Mouse (Mus musculus) mouse trophoblast stem cell (cell line): ENCODE results near the gene Ddc.

Experiments used
- in situ Hi-C, 2 experiments: fragments of 300-500 bp; cut with MseI, MboI; formaldehyde crosslinking; loops; 2 replicates in 1 of 2; 3 replicates in 1 of 2; pipeline ENCODE4 v1.15.1; 2025

The Ddc gene

DNA sequence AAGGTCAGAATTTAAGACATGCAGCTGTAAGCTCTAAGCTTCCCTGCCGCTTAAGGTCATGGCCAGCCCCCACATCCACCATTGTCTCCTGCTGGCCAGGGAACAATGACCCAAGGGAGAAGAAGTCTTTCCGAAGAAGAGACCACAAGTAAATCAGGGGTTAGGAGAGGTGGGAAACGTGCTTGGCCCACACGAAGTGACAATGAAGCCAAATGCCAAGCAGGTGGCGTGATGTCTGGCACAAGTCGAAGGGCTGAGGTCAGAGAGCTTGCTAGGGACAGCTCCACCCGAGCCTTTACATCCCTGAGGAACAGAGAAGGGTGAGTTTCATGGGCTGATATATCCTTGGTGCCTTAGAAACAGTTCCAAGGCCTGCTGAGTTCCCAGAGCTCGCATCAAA is 52.9 kb downstream of the Ddc start:
- in situ Hi-C loops, result no loop called here

DNA sequence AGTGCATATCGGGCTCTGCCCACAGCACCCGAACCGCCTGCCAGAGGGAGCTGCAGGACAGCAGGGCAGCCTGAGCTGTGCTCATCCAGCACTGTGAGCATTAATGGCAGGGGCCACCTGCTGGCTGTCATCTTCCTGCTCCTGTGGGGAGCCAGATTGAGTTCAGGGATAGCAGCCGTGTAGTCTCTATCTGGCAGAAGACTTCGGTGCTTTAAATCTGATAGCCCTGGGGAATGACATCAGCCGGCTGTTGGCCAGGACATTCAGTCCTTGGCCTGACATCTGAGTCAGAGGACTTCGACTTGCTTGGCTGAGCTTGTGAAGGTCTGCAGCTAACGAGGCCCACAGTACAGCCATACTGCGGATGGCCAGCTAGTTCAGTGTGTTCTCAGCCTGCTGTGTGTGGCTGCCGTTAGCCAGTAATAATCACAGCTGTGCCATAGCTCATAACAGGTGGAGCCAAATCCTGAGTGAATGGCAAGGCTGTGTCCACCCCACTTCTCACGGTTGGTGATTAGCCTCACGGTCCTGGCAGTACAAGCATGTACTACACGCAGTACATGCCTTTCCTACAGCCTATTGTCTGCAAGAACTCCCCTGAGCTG is 53.5 kb downstream of the Ddc start:
- in situ Hi-C loops, result no loop called here

DNA sequence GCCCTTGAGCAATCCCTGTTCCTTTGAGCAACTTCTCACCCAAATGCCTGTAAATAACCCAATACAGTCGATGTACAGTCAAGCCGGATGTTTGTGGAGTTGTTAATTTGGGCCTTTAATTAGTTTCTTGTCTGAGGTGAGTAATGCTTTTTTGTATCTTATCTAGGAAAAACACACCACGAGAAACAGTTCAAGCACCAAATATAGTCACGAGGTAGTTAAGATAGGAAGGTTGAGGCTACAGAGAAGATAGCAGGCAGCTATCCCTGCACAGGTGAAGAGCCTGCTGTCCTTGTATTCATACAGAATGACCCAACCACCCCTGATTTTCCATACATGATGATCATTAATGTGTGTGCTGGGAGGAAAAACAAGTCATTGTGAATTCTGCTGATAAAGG is 56.4 kb downstream of the Ddc start:
- in situ Hi-C loops, result no loop called here

DNA sequence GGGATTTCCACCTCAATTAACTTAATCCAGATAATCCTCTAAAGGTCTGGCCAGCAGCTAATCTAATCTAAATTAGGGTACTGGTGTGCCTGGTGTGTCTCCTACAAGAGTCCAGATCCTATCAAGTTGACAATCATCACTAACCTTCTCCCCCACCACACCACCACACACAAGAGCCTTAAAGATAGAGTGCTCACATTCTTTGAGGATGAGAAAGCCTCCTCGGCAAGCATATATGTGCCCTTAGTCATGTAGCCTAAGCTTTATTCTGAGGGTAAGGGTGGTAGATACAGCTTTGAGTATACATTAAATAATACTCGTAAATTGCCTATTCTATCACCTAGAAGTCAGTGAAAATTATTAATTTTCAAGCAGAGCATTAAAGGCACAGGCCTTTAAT is 57.2 kb downstream of the Ddc start:
- in situ Hi-C loops, result no loop called here

DNA sequence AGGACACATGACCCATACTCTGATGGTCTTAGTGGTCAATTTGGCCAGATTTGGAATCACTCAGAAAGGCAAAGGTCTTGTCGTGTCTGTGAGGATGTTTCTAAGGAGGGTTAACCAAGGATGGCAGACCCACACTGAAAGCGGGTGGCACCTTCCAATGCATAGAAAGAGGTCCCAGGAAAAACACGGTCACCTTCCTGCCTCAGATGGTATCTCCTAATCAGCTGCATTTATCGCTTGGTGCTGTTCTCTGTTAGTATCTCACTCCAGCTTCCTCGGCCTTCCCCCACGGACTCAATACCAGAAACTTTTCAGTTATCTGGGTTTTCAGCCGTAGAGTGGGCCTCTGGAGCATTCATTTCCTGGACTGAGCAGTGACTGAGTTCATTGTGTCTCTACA is 58.1 kb downstream of the Ddc start:
- in situ Hi-C loops, result no loop called here

DNA sequence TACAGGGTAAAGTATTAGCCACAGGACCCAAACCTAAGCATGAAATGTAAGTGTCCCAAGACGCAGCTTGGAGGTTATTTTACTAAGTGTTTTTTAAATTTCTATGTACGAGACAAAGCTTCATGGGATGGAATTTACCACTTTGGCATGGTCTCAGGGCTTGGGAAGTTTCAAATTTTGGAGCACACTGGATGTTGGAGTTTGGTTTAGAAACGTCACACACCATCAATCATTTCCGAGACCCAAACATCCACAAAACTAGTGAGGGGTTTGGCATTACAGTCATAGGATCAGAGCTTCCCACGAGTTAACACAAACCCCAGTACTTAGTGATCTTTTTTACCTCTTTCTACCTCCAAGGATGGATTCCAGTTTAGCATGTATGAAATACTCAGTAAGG is 60.6 kb downstream of the Ddc start:
- in situ Hi-C loops, result no loop called here

DNA sequence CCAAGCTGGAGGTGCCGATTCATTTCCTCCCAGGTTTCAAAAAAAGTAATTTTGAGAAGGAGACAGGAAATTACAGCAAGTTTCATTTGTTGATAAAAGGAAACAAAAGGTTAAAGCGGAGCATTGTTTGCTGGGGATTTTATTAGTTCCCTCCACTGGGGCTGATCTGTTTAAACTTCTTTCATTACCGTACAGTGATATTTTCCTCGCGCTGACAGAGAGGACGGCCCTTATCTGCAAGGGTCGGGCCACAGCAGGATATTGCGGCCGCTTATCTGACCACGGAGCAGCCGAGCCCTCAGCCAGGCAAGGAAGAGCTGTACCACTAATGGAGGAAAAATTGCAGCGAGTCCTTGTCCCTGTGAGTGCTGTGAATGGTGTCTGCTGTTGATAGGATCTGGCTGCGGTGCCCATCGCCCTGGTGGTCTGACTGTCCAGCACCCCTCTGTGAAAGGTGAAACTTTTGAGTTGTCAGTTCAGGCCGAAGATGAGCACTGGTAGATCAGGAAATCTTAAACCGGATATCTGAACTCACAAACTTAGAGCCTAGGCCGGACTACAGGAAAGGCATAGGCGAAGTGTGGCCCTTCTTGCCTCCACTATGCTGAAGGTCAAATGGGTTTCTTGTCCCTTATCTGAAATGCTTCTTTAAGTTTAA is 61.1 kb downstream of the Ddc start:
- in situ Hi-C loops, result no loop called here

DNA sequence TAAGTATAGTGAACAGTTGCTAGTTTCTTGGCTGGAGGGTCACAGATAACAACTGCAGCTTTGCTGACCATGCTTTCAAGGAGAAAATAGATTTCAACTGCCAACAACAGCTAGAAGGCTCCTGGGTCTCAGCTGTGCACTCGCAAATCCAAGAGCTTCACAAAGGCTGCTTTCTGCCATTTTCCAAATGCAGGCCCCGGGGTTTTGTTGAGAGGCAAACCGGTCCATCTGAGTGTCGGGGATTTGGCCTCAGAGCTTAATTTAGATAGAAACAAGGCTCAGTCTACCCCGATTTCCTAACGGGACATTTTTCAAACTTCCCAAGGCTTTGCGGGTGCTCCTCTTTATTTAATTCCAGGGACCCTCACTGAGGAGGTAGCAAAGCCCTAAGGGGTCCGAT is 61.7 kb downstream of the Ddc start:
- in situ Hi-C loops, result no loop called here

DNA sequence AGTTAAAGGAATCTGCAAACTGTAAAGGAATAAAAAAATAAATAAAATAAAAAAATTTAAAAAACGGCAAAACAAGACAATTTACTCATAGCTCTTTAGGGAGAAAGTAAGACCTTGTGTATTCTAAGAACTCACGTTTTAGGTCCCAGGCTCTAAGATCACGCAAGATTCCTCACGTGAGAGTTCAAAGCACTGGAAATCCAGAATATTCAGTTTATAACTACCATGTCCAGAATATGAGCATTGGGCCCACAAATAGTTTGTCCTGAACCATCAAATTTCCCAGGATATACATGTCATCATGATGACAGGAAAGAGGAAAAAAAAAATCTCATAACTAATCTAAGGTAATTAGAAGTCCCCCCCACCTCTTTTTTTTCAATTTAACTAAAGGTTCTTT is 62.2 kb downstream of the Ddc start:
- in situ Hi-C loops, result no loop called here

DNA sequence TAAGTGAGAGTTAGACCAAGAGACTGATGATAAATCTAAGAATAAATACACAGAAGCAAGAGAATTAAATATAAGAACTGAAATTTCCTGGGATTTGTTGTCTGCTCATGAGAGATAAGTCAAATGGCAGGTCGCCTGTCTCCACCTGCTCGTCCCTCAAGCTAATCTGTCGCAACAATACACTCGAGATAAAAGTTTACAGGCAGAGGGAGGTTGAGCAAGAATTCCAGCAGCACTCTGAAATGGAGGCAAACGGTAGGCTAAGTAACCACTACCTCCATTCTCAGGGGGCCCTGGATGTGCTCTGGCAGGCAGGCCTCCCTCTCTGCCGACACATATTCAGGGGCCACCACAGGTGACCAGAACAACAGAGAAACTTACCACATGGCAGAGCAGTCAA is 62.6 kb downstream of the Ddc start:
- in situ Hi-C loops, result no loop called here

DNA sequence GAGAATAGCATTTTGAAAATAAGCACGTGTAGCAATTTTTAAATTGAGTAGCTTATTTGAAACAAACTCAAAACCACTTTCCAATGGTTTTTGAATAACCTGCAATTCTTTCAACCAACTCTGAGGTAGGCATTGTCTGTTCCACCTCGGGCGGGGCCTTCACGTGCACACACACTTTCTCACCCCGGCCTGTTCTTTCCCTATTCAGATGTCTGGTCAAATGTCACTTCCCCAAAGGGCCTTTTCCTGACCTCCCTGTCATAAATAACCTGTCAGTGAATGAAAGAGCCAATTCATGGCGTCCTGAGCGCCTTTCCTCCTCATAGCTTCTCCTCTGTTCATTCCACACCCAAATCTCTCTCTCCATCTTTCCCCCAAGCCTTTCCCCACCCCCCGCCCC is 64.8 kb downstream of the Ddc start:
- in situ Hi-C loops, result no loop called here

DNA sequence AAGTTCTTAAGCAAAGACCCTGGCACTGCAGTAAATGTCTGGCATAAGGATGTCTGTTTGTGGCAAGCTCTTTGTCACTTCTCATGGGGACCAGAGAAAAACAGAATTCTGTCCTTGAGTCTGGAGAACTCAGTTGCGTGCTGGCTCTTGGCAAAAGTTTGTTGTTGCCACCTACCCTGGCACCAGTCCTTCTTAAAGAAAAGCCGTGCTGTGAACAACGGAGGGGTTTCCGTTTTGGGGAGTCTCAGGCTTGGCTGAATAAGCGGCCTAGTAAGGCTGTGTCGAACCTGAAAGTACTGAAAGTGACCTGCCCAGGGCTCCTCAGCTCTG is 65.2 kb downstream of the Ddc start:
- in situ Hi-C loops, result no loop called here

DNA sequence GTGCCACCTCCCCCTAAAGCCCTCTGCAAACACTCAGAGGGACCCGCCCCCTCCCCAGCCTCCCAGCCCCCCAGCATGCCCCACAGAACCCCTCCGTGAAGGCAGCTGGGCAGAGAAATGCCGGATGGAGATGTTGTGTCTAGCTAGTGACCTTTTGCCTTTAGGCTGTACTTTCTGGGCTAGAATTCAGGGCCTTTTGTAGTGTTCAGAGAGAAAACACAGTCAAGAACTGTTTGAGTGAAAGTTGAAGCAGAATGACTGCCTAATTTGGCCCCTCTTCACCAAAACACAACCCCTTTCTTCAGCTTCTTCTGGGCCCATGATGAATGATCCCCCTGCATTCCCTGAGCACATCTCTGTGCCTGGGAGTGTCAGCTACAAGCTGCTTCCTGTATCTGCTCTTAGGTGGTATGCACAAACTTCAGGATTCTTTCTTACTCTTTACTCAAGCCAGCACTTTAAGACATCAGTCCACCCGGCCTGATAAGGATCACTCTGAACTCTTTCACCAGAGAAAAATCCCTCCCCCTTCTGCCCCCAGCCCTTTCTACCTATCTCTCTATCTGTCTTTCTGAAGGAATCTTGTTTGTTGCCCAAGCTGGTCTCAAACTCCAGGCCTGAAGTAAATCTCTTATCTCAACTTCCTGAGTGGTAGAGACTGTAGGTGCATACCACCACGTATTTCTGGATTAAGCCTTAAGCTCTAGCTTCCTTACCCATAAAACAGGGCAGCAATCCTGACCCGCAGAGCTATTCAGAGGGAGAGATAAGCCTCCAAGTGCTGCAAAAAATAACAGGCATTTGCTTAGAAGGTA is 65.8 kb downstream of the Ddc start:
- in situ Hi-C loops, result no loop called here

DNA sequence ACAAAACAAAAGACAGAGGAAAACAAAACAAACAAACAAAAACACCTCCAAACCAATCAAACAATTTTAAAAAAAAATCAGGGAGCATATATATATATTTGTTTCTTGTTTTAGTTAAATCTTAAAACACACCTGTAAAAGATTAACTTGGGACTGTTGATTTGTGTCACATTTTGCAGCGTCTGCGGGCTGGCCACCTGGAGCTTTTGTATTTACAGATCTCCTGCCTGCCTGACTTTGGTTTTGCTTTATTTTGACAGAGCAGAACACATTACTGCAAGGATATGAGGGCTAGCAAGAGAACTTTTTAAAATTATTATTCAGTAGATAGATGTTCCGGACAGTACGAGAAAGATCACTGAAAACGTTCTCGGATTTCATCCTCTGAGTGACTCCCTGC is 66.4 kb downstream of the Ddc start:
- in situ Hi-C loops, result no loop called here

DNA sequence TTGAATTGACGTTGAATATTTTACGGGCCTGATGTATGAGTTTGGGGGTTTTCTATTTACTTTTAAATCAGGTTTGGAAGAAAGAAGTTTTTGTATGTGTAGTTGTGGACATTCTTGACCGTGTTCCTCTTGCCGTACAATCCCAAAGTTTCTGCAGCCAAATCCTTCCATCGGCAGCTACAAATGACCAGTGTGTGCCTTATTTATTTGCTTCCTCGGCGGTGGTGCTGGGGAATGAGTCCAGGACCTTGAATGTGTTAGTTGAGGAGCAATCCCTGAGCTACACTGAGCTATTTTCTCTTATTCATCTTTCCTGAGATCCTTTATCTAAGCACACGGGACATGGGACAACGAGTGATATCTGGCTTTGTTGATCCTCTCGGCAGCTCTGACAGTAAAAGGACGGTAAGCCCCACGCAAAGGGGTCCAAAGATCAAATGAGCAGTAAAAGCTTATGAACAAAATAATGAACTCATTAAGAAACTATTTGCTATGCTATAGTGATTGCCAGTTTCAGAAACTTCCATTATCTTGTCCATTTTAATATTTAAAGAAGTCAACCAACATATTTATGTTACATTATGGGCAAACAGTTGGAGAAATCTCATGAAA is 67.0 kb downstream of the Ddc start:
- in situ Hi-C loops, result no loop called here

DNA sequence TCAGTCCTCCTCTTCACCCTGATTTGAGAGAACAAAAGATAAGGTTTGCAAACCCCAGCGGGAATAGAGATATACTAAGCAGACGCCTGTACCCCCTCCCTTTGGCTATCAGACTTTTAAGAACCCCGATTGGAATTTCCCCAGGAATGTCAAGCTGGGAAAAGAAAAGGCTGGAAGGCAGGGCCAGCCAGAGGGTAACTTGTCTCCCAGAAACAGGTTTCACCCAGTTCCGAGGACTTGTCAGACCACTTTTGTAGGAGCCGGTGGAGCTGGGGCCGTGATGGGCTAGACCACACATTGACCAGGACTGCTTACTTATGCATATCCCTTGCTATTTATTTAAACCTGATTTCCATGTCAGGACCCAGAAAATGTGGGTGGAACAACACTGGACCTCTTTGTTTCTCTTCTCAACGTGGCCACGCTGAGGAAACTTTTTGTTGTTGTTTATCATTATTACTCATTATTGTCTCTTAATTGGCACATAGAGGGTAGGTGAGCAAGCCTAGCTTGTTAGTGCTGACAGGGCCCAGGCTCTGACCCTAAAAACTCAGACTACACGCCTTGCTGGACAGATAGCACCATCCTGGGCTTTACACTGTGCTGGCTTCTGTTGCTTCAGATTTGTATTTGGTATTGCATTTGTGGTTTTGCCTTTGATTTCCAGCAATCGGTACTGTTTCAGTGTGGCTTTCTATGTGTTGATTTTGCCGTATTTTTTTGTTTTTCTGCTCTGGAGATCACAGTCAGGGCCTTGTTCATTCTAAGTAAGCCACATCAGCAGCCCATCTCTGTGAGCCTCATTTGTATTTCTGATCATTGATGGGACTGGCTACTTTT is 68.6 kb downstream of the Ddc start:
- in situ Hi-C loops, result loop anchor here in 1 of 2 experiments (5.0 kb wide), 1 partner anchor 83 kb away; no protein-coding TSS in a partner anchor

DNA sequence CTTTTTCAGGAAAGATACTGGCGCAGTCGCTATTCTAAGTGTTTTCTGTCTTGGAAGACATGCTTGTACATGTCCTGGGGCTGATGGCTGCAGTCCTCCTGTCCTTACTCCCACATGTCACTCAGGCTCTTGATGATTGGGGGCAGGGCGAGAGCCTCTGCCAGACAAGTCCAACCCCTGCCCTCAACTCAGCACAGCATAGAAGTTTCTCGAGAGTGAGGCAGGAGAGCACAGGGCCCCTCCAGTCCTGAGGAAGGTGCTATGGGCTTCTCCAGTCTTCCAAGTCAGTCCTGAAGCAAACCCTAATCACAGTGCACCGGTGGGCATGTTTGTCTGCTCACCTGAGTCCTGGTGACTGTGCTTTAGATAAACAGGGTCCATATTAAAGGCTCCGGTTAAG is 69.2 kb downstream of the Ddc start:
- in situ Hi-C loops, result loop anchor here in 1 of 2 experiments (5.0 kb wide), 1 partner anchor 84 kb away; no protein-coding TSS in a partner anchor

DNA sequence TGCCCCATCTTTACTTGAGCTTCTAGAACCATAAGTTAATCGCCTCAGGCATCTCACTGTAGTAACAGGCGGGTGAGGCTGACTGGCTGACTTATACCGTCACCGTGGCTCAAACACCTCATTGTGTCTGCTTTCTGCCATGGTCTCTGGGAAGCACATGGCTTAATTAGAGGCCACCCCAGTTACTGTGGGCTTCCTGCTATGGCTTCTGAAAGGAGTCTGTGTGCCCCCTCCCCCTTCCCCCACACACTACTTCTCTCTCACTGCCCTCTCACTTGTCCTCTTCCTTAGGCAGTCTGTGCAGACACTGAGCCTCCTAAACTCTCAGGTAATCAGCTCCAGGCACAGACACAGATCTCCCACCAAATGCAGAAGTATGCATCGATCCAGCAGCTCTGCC is 69.7 kb downstream of the Ddc start:
- in situ Hi-C loops, result loop anchor here in 1 of 2 experiments (5.0 kb wide), 1 partner anchor 84 kb away; no protein-coding TSS in a partner anchor

DNA sequence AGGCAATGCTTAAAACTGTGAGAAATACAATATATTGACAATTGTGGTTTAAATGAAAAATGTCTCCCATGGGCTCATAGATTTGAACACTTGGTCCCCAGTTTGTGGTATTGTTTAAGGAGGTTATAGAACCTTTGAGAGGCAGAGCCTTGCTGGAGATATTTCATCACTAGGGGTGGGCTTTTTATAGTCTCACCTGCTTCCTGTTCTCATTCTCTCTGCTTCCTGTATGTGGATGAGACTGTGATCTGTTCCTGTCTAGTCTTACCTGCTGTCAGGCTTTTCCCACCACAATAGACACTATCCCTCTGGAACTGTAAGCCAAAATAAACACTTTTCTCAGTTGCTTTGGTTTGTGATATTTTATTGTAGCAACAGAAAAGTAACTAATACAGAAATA is 71.5 kb downstream of the Ddc start:
- in situ Hi-C loops, result loop anchor here in 1 of 2 experiments (5.0 kb wide), 1 partner anchor 86 kb away; no protein-coding TSS in a partner anchor

DNA sequence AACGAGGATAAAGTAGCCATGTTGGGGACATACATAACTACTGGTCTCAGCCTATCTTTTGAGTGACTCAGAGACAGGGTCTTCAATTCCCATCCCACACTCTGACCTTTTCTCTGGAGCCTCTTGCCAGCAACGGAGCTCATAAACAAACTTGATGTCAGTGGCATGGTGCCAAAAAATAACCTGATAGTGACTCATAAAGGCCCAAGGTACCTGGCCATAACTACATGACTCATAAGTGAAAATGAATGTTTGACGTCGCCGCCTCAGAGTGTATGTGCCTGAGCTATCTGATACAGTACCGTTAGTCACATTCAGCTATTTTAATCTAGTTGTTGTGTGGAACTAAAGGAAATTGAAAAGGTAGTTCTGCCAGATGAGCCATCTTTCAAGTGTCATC is 72.3 kb downstream of the Ddc start:
- in situ Hi-C loops, result loop anchor here in 1 of 2 experiments (5.0 kb wide), 1 partner anchor 87 kb away; no protein-coding TSS in a partner anchor

DNA sequence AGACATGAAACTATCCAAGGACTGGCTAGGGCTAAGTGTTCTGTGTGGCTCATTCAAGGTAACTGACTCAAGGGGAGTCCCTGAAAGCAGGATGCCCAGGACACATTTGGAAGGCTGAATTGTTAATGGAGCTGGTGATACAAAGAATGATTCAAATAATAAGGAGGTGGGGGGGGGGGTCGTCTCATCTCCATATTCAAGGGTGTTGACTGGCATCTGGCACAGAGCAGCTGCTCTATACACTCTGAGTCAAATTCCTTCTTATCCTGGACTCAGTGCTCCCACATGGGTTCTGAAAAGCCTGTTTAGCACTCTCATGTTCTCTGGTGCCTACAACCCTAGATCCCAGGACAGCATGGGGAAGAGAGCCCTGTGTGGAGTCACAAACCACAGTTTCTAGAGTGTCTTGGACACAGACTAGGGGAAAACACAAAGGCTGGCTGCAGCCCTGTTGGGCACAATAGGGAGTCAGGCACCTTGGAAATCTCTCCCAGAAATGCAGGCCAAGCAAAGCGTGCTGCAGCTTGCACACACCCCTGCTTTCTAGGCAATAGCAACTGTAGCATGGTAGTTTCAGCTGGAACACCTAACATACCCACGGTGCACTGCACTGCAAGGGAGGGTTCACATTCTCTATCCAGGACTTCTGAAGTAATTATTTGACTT is 72.8 kb downstream of the Ddc start:
- in situ Hi-C loops, result loop anchor here (5.0 to 25.0 kb wide), 2 partner anchors 87 to 712 kb away; no protein-coding TSS in a partner anchor
